Mouse (Mus musculus): Measurements from ENCODE around the gene Ttc28. TPM values are rescaled to one million over a fixed set of nuclear protein-coding genes. Genes with fewer than 3 reads are reported as not detected.

Ttc28 gene
- polyA plus RNA-seq, 1 experiment from 2014 or later = 5.7 TPM

GRCm38 (mm10) chr5:111119805-111120204, 240.2 kb downstream of the Ttc28 start:
- Histone ChIP-seq H3K9me3 (ENCODE audit: control insufficient read depth, low read length) (no peaks in the 10 kb centered on the region), H3K4me1 (replicated peaks; ENCODE audit: control insufficient read depth, insufficient read depth, low read length) (peaks cover 1% of the 10 kb centered on the region; the same call in 1 of the 2 replicates), H3K4me3 (ENCODE audit: low read depth, low read length) (no peak overlapping the region), H3K27ac (ENCODE audit: low read depth, low read length) (no peak overlapping the region), H3K9ac (ENCODE audit: low read depth, low read length) (no peak overlapping the region), H3K4me2 (no peak overlapping the region), H3K27me3 (replicated peaks; ENCODE audit: control insufficient read depth, insufficient read depth, low read length) (no peaks in the 10 kb centered on the region), H3K36me3 (ENCODE audit: control insufficient read depth, insufficient read depth, low read length) (no peaks in the 10 kb centered on the region)
- ATAC-seq (replicated peaks; ENCODE audit: low FRiP score) (no peak), DNase-seq (ENCODE audit: low spot score) (no peak)
- 91% methylated on average over 3 of the region's 3 CpGs for WGBS

DNA sequence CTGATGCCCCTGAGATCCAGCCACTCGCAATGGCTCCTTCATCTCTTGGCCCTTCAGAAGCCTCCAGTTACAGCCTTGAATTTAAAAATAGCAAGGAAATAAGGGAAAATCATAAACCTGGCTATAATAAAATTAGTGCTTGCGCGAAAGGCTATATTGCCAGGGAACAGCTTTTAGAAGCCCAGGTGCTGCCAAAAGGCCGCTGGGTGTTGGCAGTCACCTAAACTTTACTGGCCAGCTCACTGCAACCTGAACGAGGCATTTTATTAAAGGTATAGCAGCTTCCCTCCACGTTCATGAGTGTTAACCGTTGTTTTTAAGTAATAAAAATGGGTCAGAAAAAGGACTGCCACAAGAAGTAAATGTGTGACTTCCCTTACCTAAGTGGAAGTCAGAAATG, 240.7 kb downstream of the Ttc28 start:
- Histone ChIP-seq H3K27ac (ENCODE audit: low read depth, low read length) (no peak overlapping the region), H3K4me1 (replicated peaks; ENCODE audit: control insufficient read depth, insufficient read depth, low read length) (no peaks in the 10 kb centered on the region; the same call in 1 of the 2 replicates), H3K4me3 (ENCODE audit: low read depth, low read length) (no peak overlapping the region), H3K27me3 (replicated peaks; ENCODE audit: control insufficient read depth, insufficient read depth, low read length) (no peaks in the 10 kb centered on the region), H3K4me2 (no peak overlapping the region), H3K36me3 (ENCODE audit: control insufficient read depth, insufficient read depth, low read length) (no peaks in the 10 kb centered on the region), H3K9ac (ENCODE audit: low read depth, low read length) (no peak overlapping the region), H3K9me3 (ENCODE audit: control insufficient read depth, low read length) (no peaks in the 10 kb centered on the region)
- DNase-seq (ENCODE audit: low spot score) (no peak), ATAC-seq (replicated peaks; ENCODE audit: low FRiP score) (no peak)
- 81% methylated on average over 7 of the region's 7 CpGs for WGBS

DNA sequence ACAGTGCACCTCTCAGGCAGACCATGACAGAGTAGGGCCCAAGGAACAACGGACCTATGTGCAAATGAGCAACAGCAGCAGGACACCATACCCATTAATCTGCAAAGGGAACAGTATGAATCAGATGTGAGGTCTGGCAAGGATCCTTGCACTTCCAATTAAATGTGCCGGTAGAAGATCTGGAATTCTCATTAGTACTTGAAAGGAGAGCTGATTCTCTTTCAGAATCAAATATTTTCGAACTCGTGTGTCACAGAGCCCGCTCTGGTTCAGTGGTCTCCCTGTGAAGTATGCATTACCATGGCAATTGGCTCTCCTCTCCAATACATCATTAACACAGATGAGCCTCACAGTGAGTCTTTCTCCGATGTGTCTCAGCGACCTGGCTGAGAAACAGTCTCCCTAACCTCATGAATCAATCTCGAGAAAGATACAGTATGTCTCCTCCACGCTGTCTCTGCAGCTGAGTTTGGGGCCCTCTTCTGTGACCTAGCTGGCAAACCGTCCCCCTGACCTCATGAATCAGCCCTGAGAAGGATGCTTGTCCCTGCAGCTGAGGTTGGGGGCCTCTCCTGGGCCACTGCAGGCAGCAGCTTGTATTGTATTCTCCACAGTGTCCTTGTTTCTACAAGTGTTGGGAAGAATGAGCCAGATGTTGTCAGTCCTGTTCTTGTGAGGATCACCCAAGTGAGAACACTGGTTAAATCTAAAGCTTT, 241.3 kb downstream of the Ttc28 start:
- H3K9ac ChIP-seq (ENCODE audit: low read depth, low read length) = no peak overlapping the region
- ATAC-seq (replicated peaks; ENCODE audit: low FRiP score) (no peak), DNase-seq (ENCODE audit: low spot score) (no peak)
- H3K27me3 ChIP-seq (replicated peaks; ENCODE audit: control insufficient read depth, insufficient read depth, low read length) = no peaks in the 10 kb centered on the region
- H3K36me3 ChIP-seq (ENCODE audit: control insufficient read depth, insufficient read depth, low read length) = no peaks in the 10 kb centered on the region
- H3K9me3 ChIP-seq (ENCODE audit: control insufficient read depth, low read length) = no peaks in the 10 kb centered on the region
- 75% methylated on average over 10 of the region's 10 CpGs for WGBS
- no peak overlapping the region for H3K27ac ChIP-seq (ENCODE audit: low read depth, low read length)
- H3K4me2 ChIP-seq = no peak overlapping the region
- no peaks in the 10 kb centered on the region for H3K4me1 ChIP-seq (replicated peaks; ENCODE audit: control insufficient read depth, insufficient read depth, low read length)
- H3K4me3 ChIP-seq (ENCODE audit: low read depth, low read length) = no peak overlapping the region

DNA sequence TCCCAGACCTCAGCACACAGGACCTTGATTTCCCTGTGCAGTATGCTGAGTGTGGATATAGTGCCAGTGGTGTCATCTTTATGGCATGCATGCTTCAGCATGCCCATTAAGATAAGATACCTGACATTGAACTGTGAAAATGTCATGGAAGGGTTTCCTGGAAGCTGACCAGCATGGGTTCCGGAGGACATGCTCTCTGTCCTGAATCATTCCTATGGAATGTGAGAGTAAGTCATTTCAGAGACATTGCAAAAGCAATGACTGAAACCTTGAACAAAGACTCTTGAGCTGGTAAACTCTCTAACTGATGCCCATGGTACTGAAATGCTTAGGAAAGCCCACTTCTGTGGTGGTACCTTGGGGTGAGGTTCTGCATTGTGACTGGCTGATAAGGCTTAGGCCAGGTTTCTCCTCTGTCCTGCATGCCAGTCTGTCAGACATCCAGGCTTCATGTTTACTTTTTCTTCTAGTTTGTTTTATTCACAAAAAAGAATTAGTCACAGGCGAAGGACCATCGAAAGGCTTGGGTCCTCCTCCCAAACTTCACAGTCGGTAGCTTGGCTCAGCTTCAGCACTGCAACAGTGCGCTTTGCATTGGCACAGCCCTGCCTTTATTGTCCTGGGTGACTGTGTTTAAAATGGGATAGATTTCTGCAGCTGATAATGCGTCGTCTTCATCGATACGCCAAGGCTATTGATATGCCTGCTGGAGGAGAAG, 242.9 kb downstream of the Ttc28 start:
- Histone ChIP-seq H3K4me1 (replicated peaks; ENCODE audit: control insufficient read depth, insufficient read depth, low read length) (no peaks in the 10 kb centered on the region), H3K27ac (ENCODE audit: low read depth, low read length) (no peak overlapping the region), H3K4me2 (no peak overlapping the region), H3K27me3 (replicated peaks; ENCODE audit: control insufficient read depth, insufficient read depth, low read length) (no peaks in the 10 kb centered on the region), H3K36me3 (ENCODE audit: control insufficient read depth, insufficient read depth, low read length) (no peaks in the 10 kb centered on the region), H3K9me3 (ENCODE audit: control insufficient read depth, low read length) (no peaks in the 10 kb centered on the region), H3K9ac (ENCODE audit: low read depth, low read length) (no peak overlapping the region), H3K4me3 (ENCODE audit: low read depth, low read length) (no peak overlapping the region)
- WGBS = 80% methylated on average over 9 of the region's 9 CpGs
- ATAC-seq (replicated peaks; ENCODE audit: low FRiP score) = no peak
- DNase-seq (ENCODE audit: low spot score) = no peak

GRCm38 (mm10) chr5:111123050-111123746, 243.6 kb downstream of the Ttc28 start:
- no peak for ATAC-seq (replicated peaks; ENCODE audit: low FRiP score)
- Histone ChIP-seq H3K9me3 (ENCODE audit: control insufficient read depth, low read length) (no peaks in the 10 kb centered on the region), H3K27me3 (replicated peaks; ENCODE audit: control insufficient read depth, insufficient read depth, low read length) (no peaks in the 10 kb centered on the region), H3K4me2 (no peak overlapping the region), H3K36me3 (ENCODE audit: control insufficient read depth, insufficient read depth, low read length) (no peaks in the 10 kb centered on the region), H3K4me3 (ENCODE audit: low read depth, low read length) (no peak overlapping the region), H3K4me1 (replicated peaks; ENCODE audit: control insufficient read depth, insufficient read depth, low read length) (no peaks in the 10 kb centered on the region; the same call in 1 of the 2 replicates), H3K27ac (ENCODE audit: low read depth, low read length) (no peak overlapping the region), H3K9ac (ENCODE audit: low read depth, low read length) (no peak overlapping the region)
- DNase-seq (ENCODE audit: low spot score) = no peak
- WGBS = 71% methylated on average over 12 of the region's 12 CpGs

GRCm38 (mm10) chr5:111124620-111125200, 245.1 kb downstream of the Ttc28 start:
- no peak overlapping the region for H3K4me2 ChIP-seq
- no peaks in the 10 kb centered on the region for H3K9me3 ChIP-seq (ENCODE audit: control insufficient read depth, low read length)
- no peaks in the 10 kb centered on the region for H3K27me3 ChIP-seq (replicated peaks; ENCODE audit: control insufficient read depth, insufficient read depth, low read length)
- DNase-seq (ENCODE audit: low spot score) (no peak), ATAC-seq (replicated peaks; ENCODE audit: low FRiP score) (no peak)
- 67% methylated on average over 7 of the region's 7 CpGs for WGBS
- H3K4me3 ChIP-seq (ENCODE audit: low read depth, low read length) = no peak overlapping the region
- H3K9ac ChIP-seq (ENCODE audit: low read depth, low read length) = no peak overlapping the region
- H3K27ac ChIP-seq (ENCODE audit: low read depth, low read length) = no peak overlapping the region
- no peaks in the 10 kb centered on the region; the same call in 1 of the 2 replicates for H3K4me1 ChIP-seq (replicated peaks; ENCODE audit: control insufficient read depth, insufficient read depth, low read length)
- H3K36me3 ChIP-seq (ENCODE audit: control insufficient read depth, insufficient read depth, low read length) = no peaks in the 10 kb centered on the region

GRCm38 (mm10) chr5:111125746-111126145, 246.1 kb downstream of the Ttc28 start:
- ATAC-seq (replicated peaks; ENCODE audit: low FRiP score) (no peak), DNase-seq (ENCODE audit: low spot score) (no peak)
- H3K9me3 ChIP-seq (ENCODE audit: control insufficient read depth, low read length) = no peaks in the 10 kb centered on the region
- no peak overlapping the region for H3K4me3 ChIP-seq (ENCODE audit: low read depth, low read length)
- no peaks in the 10 kb centered on the region; the same call in 1 of the 2 replicates for H3K4me1 ChIP-seq (replicated peaks; ENCODE audit: control insufficient read depth, insufficient read depth, low read length)
- no peak overlapping the region for H3K9ac ChIP-seq (ENCODE audit: low read depth, low read length)
- H3K27ac ChIP-seq (ENCODE audit: low read depth, low read length) = no peak overlapping the region
- no peaks in the 10 kb centered on the region for H3K36me3 ChIP-seq (ENCODE audit: control insufficient read depth, insufficient read depth, low read length)
- no peaks in the 10 kb centered on the region for H3K27me3 ChIP-seq (replicated peaks; ENCODE audit: control insufficient read depth, insufficient read depth, low read length)
- 81% methylated on average over 12 of the region's 12 CpGs for WGBS
- no peak overlapping the region for H3K4me2 ChIP-seq

- no peaks in the 10 kb centered on the region for H3K36me3 ChIP-seq (ENCODE audit: control insufficient read depth, insufficient read depth, low read length)
- no peak overlapping the region for H3K4me3 ChIP-seq (ENCODE audit: low read depth, low read length)
- H3K9ac ChIP-seq (ENCODE audit: low read depth, low read length) = no peak overlapping the region
- no peak overlapping the region for H3K4me2 ChIP-seq
- 82% methylated on average over 5 of the region's 5 CpGs for WGBS
- no peaks in the 10 kb centered on the region for H3K27me3 ChIP-seq (replicated peaks; ENCODE audit: control insufficient read depth, insufficient read depth, low read length)
- no peak for DNase-seq (ENCODE audit: low spot score)
- ATAC-seq (replicated peaks; ENCODE audit: low FRiP score) = no peak
- no peak overlapping the region for H3K27ac ChIP-seq (ENCODE audit: low read depth, low read length)
- no peaks in the 10 kb centered on the region; the same call in 1 of the 2 replicates for H3K4me1 ChIP-seq (replicated peaks; ENCODE audit: control insufficient read depth, insufficient read depth, low read length)
- H3K9me3 ChIP-seq (ENCODE audit: control insufficient read depth, low read length) = no peaks in the 10 kb centered on the region
These were observed 248.2 kb downstream of the Ttc28 start for GRCm38 (mm10) chr5:111127786-111128185.

Data from liver, embryonic 11.5 days (tissue).